Mouse (Mus musculus): Measurements from ENCODE around the gene Golga1.

The Golga1 gene

DNA sequence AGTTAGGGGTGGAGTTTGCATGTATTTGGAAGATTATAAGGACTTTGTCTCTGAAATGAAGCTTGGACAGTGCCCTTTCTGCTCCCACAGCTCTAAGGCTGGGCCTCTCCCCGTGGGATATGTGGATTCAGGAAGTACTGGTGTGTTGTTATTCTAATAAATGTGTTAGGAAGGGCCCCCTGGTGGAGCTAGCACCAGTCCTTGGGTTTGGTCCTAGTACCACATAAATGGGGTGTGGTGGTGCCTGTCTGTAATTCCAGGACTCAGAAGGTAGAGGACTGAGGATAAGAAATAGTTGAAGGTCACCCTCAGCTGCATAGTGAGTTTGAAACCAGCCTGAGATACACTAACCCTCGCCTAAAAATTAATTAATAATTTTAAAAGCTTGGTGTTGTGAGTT lies 92.1 kb downstream of the Golga1 start:
- DNase-seq: no peak

DNA sequence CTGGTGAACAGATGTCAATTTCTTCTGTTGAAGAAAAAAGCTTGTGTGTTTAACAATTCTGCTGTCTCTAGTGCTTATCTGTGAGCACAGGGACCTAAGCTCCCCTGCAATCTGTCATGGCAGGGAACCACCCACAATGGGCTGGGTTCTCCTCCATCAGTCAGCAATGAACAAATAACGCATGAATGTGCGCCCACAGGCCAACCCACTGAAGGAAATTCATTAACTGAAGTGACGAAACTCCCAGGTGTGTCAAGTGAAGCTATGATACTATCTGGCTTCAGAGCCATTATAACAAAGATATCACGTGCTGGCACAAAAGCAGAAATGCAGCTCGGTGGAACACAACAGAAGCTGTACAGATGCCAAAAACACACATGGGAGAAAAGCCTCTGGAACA lies 95.3 kb downstream of the Golga1 start:
- no peak for DNase-seq

DNA sequence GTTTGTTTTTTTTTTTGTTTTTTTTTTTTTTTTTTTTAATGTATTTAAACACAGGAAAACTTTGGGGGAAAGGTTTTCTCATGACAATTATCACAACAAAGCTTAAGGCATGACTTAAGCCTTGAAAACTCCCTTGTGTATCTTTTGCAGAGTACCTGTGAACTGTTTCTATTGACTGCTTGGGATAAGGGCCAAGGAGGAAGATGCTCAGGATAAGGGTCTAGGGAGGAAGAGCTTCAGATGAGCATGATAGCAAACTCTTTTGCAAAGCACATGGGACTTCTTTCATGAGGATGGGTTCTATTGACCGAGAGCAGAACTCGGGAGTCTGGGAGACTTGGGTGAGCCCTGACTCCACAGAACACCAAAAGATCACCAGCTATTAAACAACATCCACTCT lies 95.7 kb downstream of the Golga1 start:
- DNase-seq: no peak

Data from cerebellum, adult 11 months (tissue).